Mouse (Mus musculus) colon, adult 2 months (tissue): ENCODE results near the gene Olfr599. TPM values are rescaled to one million over a fixed set of nuclear protein-coding genes. Genes with fewer than 3 reads are reported as not detected.

Source experiments
- polyA plus RNA-seq: library from polyadenylated mRNA; depleted of rRNA; stranded (reverse); fragments of >200 nt; gene quantifications from 2 replicates; pipeline ENCODE4 v1.2.3, GENCODE M21; 2012; rRNA removed

Olfr599 gene
- not detected in 2 replicates for polyA plus RNA-seq

GRCm38 (mm10) chr7:103335617-103336016, at the start of gene Olfr599:
Olfr599 (plus strand) TSS chr7:103335917.

DNA sequence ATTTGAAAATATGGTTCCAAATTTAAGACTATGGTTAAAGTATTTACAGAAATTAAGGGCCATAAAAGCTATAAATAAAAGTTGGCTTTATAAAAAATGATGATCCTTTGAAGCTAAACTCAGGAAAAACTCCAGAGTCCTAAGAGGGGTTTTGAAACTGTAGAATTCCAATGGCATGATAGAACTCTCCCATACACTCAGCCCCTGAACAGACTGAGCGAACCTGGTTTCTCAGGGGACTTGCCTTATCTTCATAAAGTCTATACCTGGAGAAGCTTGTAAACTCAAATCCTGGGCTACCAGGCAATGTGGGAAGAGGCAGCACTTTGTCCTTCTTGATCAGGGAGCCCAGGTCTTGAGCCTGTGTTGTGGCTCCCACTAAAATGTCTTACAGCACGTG, 30.4 kb upstream of the Olfr599 start, which contains the start of gene Olfr596:
Olfr596 (plus strand) TSS at position 301 of the 400 bp plus-strand sequence.

GRCm38 (mm10) chr7:103316015-103316414, 19.7 kb upstream of the Olfr599 start, which contains the start of gene Olfr597:
Olfr597 (plus strand) TSS chr7:103316315.

DNA sequence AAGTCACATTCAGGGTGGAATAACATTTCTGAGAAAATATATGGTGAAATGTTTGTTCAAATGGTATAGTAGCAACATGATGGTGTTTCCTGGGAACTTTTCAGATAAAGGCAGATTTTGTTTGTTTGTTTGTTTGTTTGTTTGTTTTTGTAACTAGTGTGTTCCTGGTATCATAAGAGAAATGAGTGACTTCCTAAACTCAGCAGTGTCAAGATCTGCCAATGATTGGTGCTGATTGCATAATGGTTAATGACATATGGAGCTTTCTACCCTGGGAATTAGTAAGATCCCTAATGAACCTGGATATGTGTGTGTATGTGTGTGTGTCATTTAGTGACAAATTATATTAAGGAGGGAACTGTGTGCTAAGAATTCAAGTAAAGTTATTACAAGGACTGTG, 12.4 kb upstream of the Olfr599 start, which contains the start of gene Olfr598:
Olfr598 (plus strand) TSS at position 301 of the 400 bp plus-strand sequence.

DNA sequence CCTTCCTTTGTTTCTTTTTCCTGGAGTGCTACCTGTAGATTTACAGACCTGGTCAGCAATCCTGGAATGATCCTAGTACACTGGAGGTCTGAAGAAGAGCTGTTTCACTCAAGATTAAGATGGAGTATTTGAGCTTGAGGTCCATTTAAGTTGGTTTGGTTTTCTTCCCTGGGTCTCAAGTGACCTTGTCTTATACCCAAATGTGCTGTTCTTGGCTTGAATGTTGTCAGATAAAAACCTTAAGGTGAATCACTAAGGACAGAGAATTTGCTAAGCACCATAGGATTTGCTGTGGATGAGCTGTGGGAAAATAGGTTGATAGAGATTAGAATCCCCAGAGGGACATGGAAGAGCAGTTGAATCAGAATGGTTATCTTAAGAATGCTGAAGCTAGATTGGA, 13.9 kb downstream of the Olfr599 start, which contains the start of gene Olfr600:
Olfr600 (minus strand) TSS at position 101 of the 400 bp plus-strand sequence.

DNA sequence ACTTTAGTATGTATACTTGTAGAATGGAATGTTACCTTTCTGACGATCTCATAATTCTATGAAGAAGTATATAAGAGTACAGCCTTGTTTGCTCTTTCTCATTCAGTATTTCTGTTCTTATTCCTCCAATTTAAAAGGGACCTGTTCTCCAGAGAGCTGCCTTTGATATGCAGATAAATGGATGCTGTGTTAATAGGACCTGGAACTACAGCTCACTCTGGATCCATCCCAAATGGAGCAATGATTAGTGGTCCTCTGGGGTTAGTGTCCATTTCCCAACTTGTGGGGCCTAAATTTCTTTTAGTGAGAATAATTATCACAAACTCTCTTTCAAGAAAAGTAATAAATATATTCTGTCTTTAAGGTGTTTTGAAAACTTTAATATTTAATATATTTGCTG, 26.8 kb downstream of the Olfr599 start, which contains the start of gene Olfr601:
Olfr601 (minus strand) TSS at position 101 of the 400 bp plus-strand sequence.

GRCm38 (mm10) chr7:103386077-103386476, 50.4 kb downstream of the Olfr599 start, which contains the start of gene Olfr603:
Olfr603 (minus strand) TSS chr7:103386177.

Other genes with a start within 250 kb of the Olfr599 start
- not detected in 2 replicates for gene Olfr585, start 238.2 kb upstream of the Olfr599 start, polyA plus RNA-seq
- gene Olfr586, start 210.3 kb upstream of the Olfr599 start, polyA plus RNA-seq, result not detected in 2 replicates
- not detected in 2 replicates for gene Olfr588-ps1, start 195.0 kb upstream of the Olfr599 start, polyA plus RNA-seq
- not detected in 2 replicates for gene Olfr589, start 179.6 kb upstream of the Olfr599 start, polyA plus RNA-seq
- not detected in 2 replicates for gene Olfr591, start 157.6 kb upstream of the Olfr599 start, polyA plus RNA-seq
- not detected in 2 replicates for gene Olfr592, start 151.1 kb upstream of the Olfr599 start, polyA plus RNA-seq
- gene Olfr593, start 124.1 kb upstream of the Olfr599 start, polyA plus RNA-seq, result not detected in 2 replicates
- not detected in 2 replicates for gene Olfr594, start 118.9 kb upstream of the Olfr599 start, polyA plus RNA-seq
- gene Usp17ld, start 83.4 kb upstream of the Olfr599 start, polyA plus RNA-seq, result not detected in 2 replicates
- gene Olfr596, start 30.3 kb upstream of the Olfr599 start, polyA plus RNA-seq, result not detected in 2 replicates
- gene Olfr597, start 19.6 kb upstream of the Olfr599 start, polyA plus RNA-seq, result not detected in 2 replicates
- not detected in 2 replicates for gene Olfr598, start 12.3 kb upstream of the Olfr599 start, polyA plus RNA-seq
- gene Olfr600, start 13.8 kb downstream of the Olfr599 start, polyA plus RNA-seq, result not detected in 2 replicates
- gene Olfr601, start 26.7 kb downstream of the Olfr599 start, polyA plus RNA-seq, result not detected in 2 replicates
- not detected in 2 replicates for gene Olfr603, start 50.3 kb downstream of the Olfr599 start, polyA plus RNA-seq
- not detected in 2 replicates for gene Usp17lc, start 79.2 kb downstream of the Olfr599 start, polyA plus RNA-seq
- not detected in 2 replicates for gene Olfr605, start 109.5 kb downstream of the Olfr599 start, polyA plus RNA-seq
- gene Olfr606, start 113.1 kb downstream of the Olfr599 start, polyA plus RNA-seq, result not detected in 2 replicates
- not detected in 2 replicates for gene Olfr607, start 128.2 kb downstream of the Olfr599 start, polyA plus RNA-seq
- gene Olfr608, start 134.0 kb downstream of the Olfr599 start, polyA plus RNA-seq, result not detected in 2 replicates
- gene Olfr609, start 162.1 kb downstream of the Olfr599 start, polyA plus RNA-seq, result not detected in 2 replicates
- gene Olfr610, start 176.2 kb downstream of the Olfr599 start, polyA plus RNA-seq, result not detected in 2 replicates
- not detected in 2 replicates for gene Olfr611, start 184.9 kb downstream of the Olfr599 start, polyA plus RNA-seq
- gene Olfr612, start 206.8 kb downstream of the Olfr599 start, polyA plus RNA-seq, result not detected in 2 replicates
- not detected in 2 replicates for gene Olfr613, start 212.2 kb downstream of the Olfr599 start, polyA plus RNA-seq
- gene Olfr615, start 220.2 kb downstream of the Olfr599 start, polyA plus RNA-seq, result not detected in 2 replicates
- gene Olfr616, start 233.2 kb downstream of the Olfr599 start, polyA plus RNA-seq, result not detected in 2 replicates
- gene Olfr617, start 237.1 kb downstream of the Olfr599 start, polyA plus RNA-seq, result not detected in 2 replicates